ENCODE assay signal across 26 mouse cellular contexts in genomic region chr12:8632737-8633365, GRCm38 (mm10). TPM values are rescaled to one million over a fixed set of nuclear protein-coding genes. Genes with fewer than 3 reads are reported as not detected.
"Had no signal": no experiment of that assay in that cellular context is flagged by ENCODE, and none has a peak within 500 bp of the region (broad histone marks: within the 10 kb centered on the region; RNA-seq: fewer than 3 reads in every experiment).

No protein-coding gene starts in this region.

- H3K9me3 ChIP-seq: intestine, embryonic 15.5 days; limb, embryonic 10.5 days; limb, embryonic 13.5 days; liver, embryonic 12.5 days; liver, embryonic 15.5 days; lung, embryonic 15.5 days; midbrain, embryonic 13.5 days had no signal

- H3K4me3 ChIP-seq: intestine, embryonic 15.5 days; limb, embryonic 10.5 days; limb, embryonic 13.5 days; liver, embryonic 12.5 days; liver, embryonic 15.5 days; lung, embryonic 15.5 days; midbrain, embryonic 13.5 days had no signal

- DNase-seq: kidney, adult 11 months; kidney, adult 8-10 months; kidney, postnatal 10 days; kidney, postnatal 36 days; liver; lung, adult 18-20 months; thymus, adult 18-20 months; thymus, postnatal 36 days had no signal

- H3K4me1 ChIP-seq: intestine, embryonic 15.5 days; limb, embryonic 10.5 days; limb, embryonic 13.5 days; liver, embryonic 12.5 days; liver, embryonic 15.5 days; lung, embryonic 15.5 days; midbrain, embryonic 13.5 days had no signal

- H3K27ac ChIP-seq: intestine, embryonic 15.5 days; limb, embryonic 10.5 days; limb, embryonic 13.5 days; liver, embryonic 12.5 days; liver, embryonic 15.5 days; lung, embryonic 15.5 days; macrophage; midbrain, embryonic 13.5 days had no signal

- H3K36me3 ChIP-seq: intestine, embryonic 15.5 days; liver, embryonic 15.5 days; lung, embryonic 15.5 days; midbrain, embryonic 13.5 days had no signal

- H3K9ac ChIP-seq: intestine, embryonic 15.5 days; limb, embryonic 13.5 days; liver, embryonic 12.5 days; liver, embryonic 15.5 days; lung, embryonic 15.5 days; midbrain, embryonic 13.5 days had no signal

- ATAC-seq: intestine, embryonic 15.5 days; liver, embryonic 12.5 days; midbrain, embryonic 13.5 days had no signal

- H3K4me2 ChIP-seq: intestine, embryonic 15.5 days; limb, embryonic 13.5 days; liver, embryonic 12.5 days; liver, embryonic 15.5 days; lung, embryonic 15.5 days; midbrain, embryonic 13.5 days had no signal

- H3K27me3 ChIP-seq: intestine, embryonic 15.5 days; limb, embryonic 13.5 days; liver, embryonic 12.5 days; liver, embryonic 15.5 days; lung, embryonic 15.5 days; midbrain, embryonic 13.5 days had no signal

RNA-seq across cellular contexts. Expression of gene Slc7a15, which starts 34.0 kb away (rescaled TPM):
- total RNA-seq: layer of hippocampus, postnatal 14 days; left cerebral cortex, adult 8-10 months; left cerebral cortex, postnatal 25 days; megakaryocyte, adult 5-6 weeks; midbrain, postnatal 0 days had no signal
- polyA plus RNA-seq: limb, embryonic 10.5 days; limb, embryonic 13.5 days; liver, embryonic 12.5 days; lung, embryonic 15.5 days; macrophage; midbrain, embryonic 13.5 days; midbrain, postnatal 0 days; neural tube, embryonic 11.5 days; neural tube, embryonic 14.5 days; spleen, adult 2 months; stomach, embryonic 16.5 days; urinary bladder, adult 2 months had no signal
